Comparison of ENCODE assay signal across 8 mouse cellular contexts in genomic region chr13:113587200-113587936, GRCm38 (mm10). TPM values are rescaled to one million over a fixed set of nuclear protein-coding genes. Genes with fewer than 3 reads are reported as not detected.
DNase-seq lines count a peak whose midpoint lies in the region; ATAC-seq and TF ChIP-seq lines count a peak whose summit lies in the region.

No protein-coding gene starts in this region.

- no peak overlapping the region for H3K9ac ChIP-seq in lung, embryonic 16.5 days (ENCODE audit: low read length)
- 0 out of 2 replicates have a peak overlapping the region, but pooled peaks have one; percentile 13 for H3K9ac ChIP-seq in limb, embryonic 12.5 days (replicated peaks)

- H3K27ac ChIP-seq in lung, embryonic 16.5 days (ENCODE audit: low read length), result no peak overlapping the region
- peak overlapping the region; percentile 77 for H3K27ac ChIP-seq in limb, embryonic 12.5 days

- 0 out of 2 replicates have a peak, but pooled peaks have one; percentile 29 for ATAC-seq in lung, embryonic 16.5 days (ENCODE audit: low read depth)
- ATAC-seq in limb, embryonic 12.5 days (ENCODE audit: insufficient number of reproducible peaks, insufficient read depth, low FRiP score, low TSS enrichment, low read depth), result peak; percentile 80

- H3K36me3 ChIP-seq in lung, embryonic 16.5 days (ENCODE audit: control insufficient read depth, insufficient read depth, low read length), result peaks cover 4% of the 10 kb centered on the region
- H3K36me3 ChIP-seq in limb, embryonic 12.5 days, result peaks cover 24% of the 10 kb centered on the region

- H3K4me3 ChIP-seq in lung, embryonic 16.5 days (ENCODE audit: low read length), result no peak overlapping the region
- H3K4me3 ChIP-seq in lung, adult 2 months (replicated peaks; ENCODE audit: extremely low read depth, low read depth, low read length), result no peak overlapping the region
- no peak overlapping the region for H3K4me3 ChIP-seq in limb, embryonic 12.5 days (replicated peaks)

- H3K27me3 ChIP-seq in lung, embryonic 16.5 days (ENCODE audit: control insufficient read depth, insufficient read depth, low read depth, low read length), result no peaks in the 10 kb centered on the region
- H3K27me3 ChIP-seq in limb, embryonic 12.5 days, result no peaks in the 10 kb centered on the region

- H3K4me1 ChIP-seq in lung, embryonic 16.5 days (replicated peaks; ENCODE audit: control insufficient read depth, insufficient read depth, low read length), result peaks cover 13% of the 10 kb centered on the region
- peaks cover 18% of the 10 kb centered on the region for H3K4me1 ChIP-seq in lung, adult 2 months (ENCODE audit: control insufficient read depth, insufficient read depth, low read length)
- peaks cover 15% of the 10 kb centered on the region for H3K4me1 ChIP-seq in limb, embryonic 12.5 days (replicated peaks)

- H3K9me3 ChIP-seq in lung, embryonic 16.5 days (ENCODE audit: control insufficient read depth, low read length), result no peaks in the 10 kb centered on the region
- no peaks in the 10 kb centered on the region for H3K9me3 ChIP-seq in limb, embryonic 12.5 days

- TF ChIP-seq POLR2A in lung, adult 2 months (IDR thresholded peaks at IDR 0.05; ENCODE audit: borderline replicate concordance, extremely low read depth, low read depth, low read length), result no peak

- no peak for DNase-seq in lung, adult 2 months
- peak; percentile 26 to 49 for DNase-seq in frontal cortex, postnatal 36 days (ENCODE audit: low spot score in 2 of 2)
- peak; percentile 38 to 55 for DNase-seq in right cerebral cortex, postnatal 36 days (ENCODE audit: low spot score in 2 of 2)
- DNase-seq in spleen, postnatal 14 days (ENCODE audit: low spot score in 2 of 2), result no peak
- no peak for DNase-seq in kidney, adult 11 months
- DNase-seq in thymus, postnatal 25 days, result no peak

- TF ChIP-seq CTCF in lung, adult 2 months (IDR thresholded peaks at IDR 0.05; ENCODE audit: insufficient read depth, low read length), result no peak

- WGBS in lung, embryonic 16.5 days, result 28% methylated on average over 15 of the region's 15 CpGs
- WGBS in lung, adult 2 months, result 72% methylated on average over 15 of the region's 15 CpGs
- 17% methylated on average over 15 of the region's 15 CpGs for WGBS in limb, embryonic 12.5 days

- H3K4me2 ChIP-seq in lung, embryonic 16.5 days (ENCODE audit: low read depth, low read length), result no peak overlapping the region
- peak overlapping the region; percentile 28 for H3K4me2 ChIP-seq in limb, embryonic 12.5 days

RNA-seq across cellular contexts. Expression of gene Snx18, which starts 31.0 kb away (rescaled TPM):
- 14.8 and 15.3 TPM in 2 replicates for polyA plus RNA-seq in lung, embryonic 16.5 days (2015; fragmentation: Nextera tagmentation; extraction: Ambion mirVana)
- polyA plus RNA-seq in lung, adult 2 months (2012; rRNA removed), result 22.8 and 27.0 TPM in 2 replicates
- 40.6 and 41.5 TPM in 2 replicates for polyA plus RNA-seq in limb, embryonic 12.5 days (2016; fragmentation: Nextera tagmentation; extraction: Ambion mirVana)

Comparison
In these comparisons a context has a peak if more than half of its experiments do, and no peak if none do; other contexts are left out.
1. DNase-seq: peak in frontal cortex, postnatal 36 days (2 of 2) and right cerebral cortex, postnatal 36 days (2 of 2); none in lung, adult 2 months (single experiment), spleen, postnatal 14 days (0 of 2), kidney, adult 11 months (single experiment) and thymus, postnatal 25 days (single experiment).